Mouse (Mus musculus) spleen, adult 2 months (tissue): ENCODE measurements at regions not wholly inside any gene's neighbourhood (a gene's known extent, or its start where the extent isn't known, plus 50 kb on each side); places are given as distances from the start of the nearest gene placed in this dataset.
A peak's percentile ranks its signal among the peaks of the same experiment; 100 is the strongest.

Experiments
- DNase-seq, 2 experiments: peaks; one replicate each; pipeline versions ENCODE4 v3.0.0 to v3.0.0-alpha.2; 2012 to 2021; ENCODE audit warnings: low spot score in 2 of 2, low read depth in 1 of 2
- H3K27ac ChIP-seq: fragments of 200-500 bp; 2 replicates; pipeline ENCODE4 v1.5.1; 2012; ENCODE audit warnings: low read length, inconsistent platforms; ENCODE audit not compliant: insufficient read depth
- H3K27me3 ChIP-seq: fragments of 200-500 bp; 2 replicates; pipeline ENCODE4 v1.6.1; 2012; ENCODE audit warnings: mild to moderate bottlenecking, moderate library complexity, low read length, inconsistent platforms; ENCODE audit not compliant: control insufficient read depth, insufficient read depth
- H3K36me3 ChIP-seq: fragments of 200-500 bp; 2 replicates; pipeline ENCODE4 v1.6.1; 2012; ENCODE audit warnings: mild to moderate bottlenecking, low read length, inconsistent platforms; ENCODE audit not compliant: control insufficient read depth, insufficient read depth
- H3K4me1 ChIP-seq: fragments of 200-500 bp; 2 replicates; pipeline ENCODE4 v1.6.1; 2011; ENCODE audit warnings: inconsistent platforms; ENCODE audit not compliant: control insufficient read depth, insufficient read depth, insufficient read length
- H3K4me3 ChIP-seq: fragments of 200-500 bp; 2 replicates; pipeline ENCODE4 v1.5.1; 2011; ENCODE audit warnings: mild to moderate bottlenecking, inconsistent platforms; ENCODE audit not compliant: insufficient read depth, insufficient read length; ENCODE audit errors: extremely low read depth
- CTCF ChIP-seq: fragments of 200-500 bp; IDR thresholded peaks from 2 replicates; pipeline ENCODE4 v1.5.1; 2011; ENCODE audit warnings: mild to moderate bottlenecking, inconsistent platforms; ENCODE audit not compliant: insufficient read depth, insufficient read length, insufficient replicate concordance; ENCODE audit errors: extremely low read depth
- POLR2A ChIP-seq: fragments of 200-500 bp; IDR thresholded peaks from 2 replicates; pipeline ENCODE4 v1.6.1; 2011; ENCODE audit warnings: low read depth, low read length, inconsistent platforms
- WGBS: fragments of 180-500 bp; shearing (Covaris S2); methylation state at CpG from one replicate; pipeline ENCODE4 v1.1.7; 2018; 5-methylcytosine and 5-hydroxymethylcytosine counted together

DNA sequence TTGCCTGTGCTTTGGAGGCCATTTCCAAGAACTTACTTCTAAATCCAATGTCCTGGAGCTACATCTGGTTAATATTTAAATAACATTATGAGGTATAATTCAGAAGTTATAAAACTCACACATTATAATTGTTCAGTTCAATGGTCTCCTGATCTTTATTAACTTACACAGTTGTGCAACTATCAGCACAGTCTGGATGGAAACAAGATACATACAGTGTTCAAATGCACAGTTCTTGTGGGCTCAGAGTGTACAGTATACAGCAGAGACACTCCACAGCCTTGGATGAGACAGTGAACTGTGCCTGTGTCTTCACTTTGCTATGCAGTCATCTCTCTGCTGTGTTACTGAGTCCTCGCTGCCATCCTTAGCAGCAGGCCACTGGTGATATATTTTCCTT lies 121.8 kb upstream of the Zfand5 start:
- no peak overlapping the region for H3K4me3 ChIP-seq
- no peak for DNase-seq
- H3K36me3 ChIP-seq, result no peaks in the 10 kb centered on the region
- H3K4me1 ChIP-seq, result no peaks in the 10 kb centered on the region
- H3K27me3 ChIP-seq, result no peaks in the 10 kb centered on the region
- no peak for TF ChIP-seq CTCF
- TF ChIP-seq POLR2A, result no peak
- WGBS, result 93% methylated on average over 1 of the region's 1 CpGs
- H3K27ac ChIP-seq, result no peak overlapping the region

- no peak overlapping the region for H3K4me3 ChIP-seq
- WGBS, result 73% methylated on average over 4 of the region's 4 CpGs
- peaks cover 4% of the 10 kb centered on the region for H3K4me1 ChIP-seq
- H3K27me3 ChIP-seq, result no peaks in the 10 kb centered on the region
- H3K36me3 ChIP-seq, result no peaks in the 10 kb centered on the region
- H3K27ac ChIP-seq, result no peak overlapping the region
- TF ChIP-seq CTCF (no peak), POLR2A (no peak)
- DNase-seq, result no peak
Observed at GRCm38 (mm10) chr19:21146860-21147390, 125.2 kb upstream of the Zfand5 start.

DNA sequence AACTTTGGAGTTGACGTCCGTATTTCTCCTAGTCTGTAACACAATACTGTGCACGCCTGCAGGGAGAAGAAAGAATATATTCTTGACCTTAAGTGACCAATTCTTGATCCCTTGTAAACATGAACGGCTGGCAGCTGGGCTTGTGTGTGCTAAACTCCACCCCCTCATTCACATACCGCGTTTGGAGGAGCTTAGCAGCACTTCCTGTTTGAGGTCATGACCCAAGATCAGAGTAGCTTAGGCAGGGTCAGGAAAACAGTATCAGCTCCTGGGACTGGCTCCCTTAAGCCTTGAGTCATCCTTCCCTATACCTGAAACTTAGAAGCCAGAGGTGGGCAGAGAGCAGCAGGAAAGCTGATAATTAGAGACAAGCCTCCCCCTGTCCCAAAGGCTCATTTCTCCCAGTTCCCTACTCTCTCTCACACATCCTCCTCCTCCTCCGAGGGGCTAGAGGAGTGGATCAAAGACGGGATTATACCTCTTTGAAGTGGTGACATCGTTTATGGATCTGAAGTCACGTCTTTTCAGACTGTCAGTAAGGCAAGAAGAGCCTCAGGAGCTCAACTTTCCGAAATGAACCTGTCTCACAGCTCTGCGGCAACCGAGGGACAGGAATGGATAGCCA lies 127.3 kb upstream of the Zfand5 start:
- TF ChIP-seq CTCF, result no peak
- TF ChIP-seq POLR2A, result no peak
- no peaks in the 10 kb centered on the region for H3K27me3 ChIP-seq
- no peaks in the 10 kb centered on the region for H3K36me3 ChIP-seq
- 32% methylated on average over 13 of the region's 13 CpGs for WGBS
- no peak overlapping the region for H3K4me3 ChIP-seq
- DNase-seq, result peak; percentile 19 to 36
- peaks cover 4% of the 10 kb centered on the region for H3K4me1 ChIP-seq
- no peak overlapping the region for H3K27ac ChIP-seq

DNA sequence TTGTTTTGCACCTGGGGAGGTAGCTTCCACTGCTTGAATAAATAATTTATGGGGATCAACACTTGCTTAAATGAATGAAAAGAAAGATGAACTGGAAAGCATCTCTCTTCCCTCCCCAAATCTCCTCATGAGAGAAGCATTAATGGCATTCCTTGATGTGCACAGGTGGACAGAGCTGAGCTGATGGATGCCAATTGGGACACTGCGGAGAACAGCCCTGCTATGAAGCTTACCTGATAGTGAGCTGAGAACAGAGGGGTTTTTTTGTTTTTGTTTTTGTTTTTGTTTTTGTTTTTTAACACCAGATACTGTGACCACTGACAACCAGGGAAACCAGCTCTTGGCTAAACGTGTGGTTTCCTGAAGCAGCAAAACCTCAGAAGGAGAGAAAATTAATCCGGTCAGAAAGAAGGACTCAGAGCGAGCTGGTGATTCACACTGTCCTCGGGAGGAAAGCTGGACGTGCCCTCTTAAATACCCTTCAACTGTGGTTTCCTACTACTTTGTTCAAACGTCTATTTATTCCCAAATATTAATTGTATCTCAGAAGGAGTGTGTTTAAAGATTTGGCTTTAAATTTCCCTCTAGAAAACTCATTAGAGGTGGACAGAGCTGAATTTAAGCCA lies 128.0 kb upstream of the Zfand5 start:
- no peak for DNase-seq
- 23% methylated on average over 7 of the region's 7 CpGs for WGBS

DNA sequence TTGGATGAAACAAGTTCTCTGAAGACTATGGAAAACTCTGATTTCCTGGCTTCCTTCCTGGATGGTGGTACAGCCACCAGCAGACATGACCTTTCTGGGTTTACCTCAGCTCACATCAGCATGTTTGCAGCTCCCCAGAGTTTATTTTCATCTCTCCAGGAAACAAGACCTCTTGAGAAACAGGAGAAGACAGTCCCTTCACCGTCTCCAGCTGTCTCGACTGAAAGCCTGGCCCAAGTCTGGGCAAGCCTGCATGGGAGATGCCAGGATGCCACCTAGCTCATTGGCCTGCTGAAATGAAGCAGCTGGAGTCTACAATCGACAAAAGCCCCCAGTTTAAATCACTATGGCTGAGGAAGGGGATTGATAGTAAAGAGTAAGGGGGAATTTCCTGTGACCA lies 131.6 kb upstream of the Zfand5 start:
- Histone ChIP-seq H3K36me3 (no peaks in the 10 kb centered on the region), H3K4me1 (peaks cover 4% of the 10 kb centered on the region), H3K27me3 (no peaks in the 10 kb centered on the region), H3K4me3 (no peak overlapping the region), H3K27ac (no peak overlapping the region)
- TF ChIP-seq POLR2A (no peak), CTCF (no peak)
- DNase-seq, result no peak
- 51% methylated on average over 3 of the region's 3 CpGs for WGBS

More for the DNA sequence above, 128.0 kb upstream of the Zfand5 start:
- H3K4me1 ChIP-seq, result peaks cover 4% of the 10 kb centered on the region
- H3K4me3 ChIP-seq, result no peak overlapping the region
- H3K36me3 ChIP-seq, result no peaks in the 10 kb centered on the region
- no peaks in the 10 kb centered on the region for H3K27me3 ChIP-seq
- no peak overlapping the region for H3K27ac ChIP-seq
- TF ChIP-seq CTCF (no peak), POLR2A (no peak)

GRCm38 (mm10) chr19:21138998-21139495 lies 133.0 kb upstream of the Zfand5 start:
- no peak for DNase-seq
- Histone ChIP-seq H3K27me3 (no peaks in the 10 kb centered on the region), H3K36me3 (no peaks in the 10 kb centered on the region), H3K4me1 (no peaks in the 10 kb centered on the region), H3K27ac (no peak overlapping the region), H3K4me3 (no peak overlapping the region)
- no peak for TF ChIP-seq POLR2A
- no peak for TF ChIP-seq CTCF
- 90% methylated on average over 8 of the region's 8 CpGs for WGBS

- H3K36me3 ChIP-seq, result no peaks in the 10 kb centered on the region
- no peak overlapping the region for H3K27ac ChIP-seq
- no peaks in the 10 kb centered on the region for H3K27me3 ChIP-seq
- 85% methylated on average over 1 of the region's 1 CpGs for WGBS
- TF ChIP-seq CTCF (no peak), POLR2A (no peak)
- no peaks in the 10 kb centered on the region for H3K4me1 ChIP-seq
- DNase-seq, result no peak
- no peak overlapping the region for H3K4me3 ChIP-seq
Observed at GRCm38 (mm10) chr19:21136756-21137155, 135.3 kb upstream of the Zfand5 start.
